Mouse (Mus musculus) heart, postnatal 36 days (tissue): ENCODE measurements around the gene Tbc1d20. TPM values are rescaled to one million over a fixed set of nuclear protein-coding genes. Genes with fewer than 3 reads are reported as not detected.
"Not testable (repeated sequence)": the region's sequence is repeated elsewhere in the genome, so short reads cannot be mapped to it uniquely, and the experiment has no call there.

Source experiments
- DNase-seq, 2 experiments: peaks; one replicate each; pipeline ENCODE4 v3.0.0; 2021 to 2022
- intact Hi-C: fragments of 180-260 bp; cut with DNase I; formaldehyde crosslinking; loops from one replicate; pipeline ENCODE4 v1.15.1; 2025
- total RNA-seq, 2 experiments: library from RNA; stranded (reverse); gene quantifications; 2 replicates each; pipeline ENCODE4 v1.2.3; 2021

Tbc1d20 gene
- 10 to 100 TPM; 43.1 to 48.7 TPM for total RNA-seq

DNA sequence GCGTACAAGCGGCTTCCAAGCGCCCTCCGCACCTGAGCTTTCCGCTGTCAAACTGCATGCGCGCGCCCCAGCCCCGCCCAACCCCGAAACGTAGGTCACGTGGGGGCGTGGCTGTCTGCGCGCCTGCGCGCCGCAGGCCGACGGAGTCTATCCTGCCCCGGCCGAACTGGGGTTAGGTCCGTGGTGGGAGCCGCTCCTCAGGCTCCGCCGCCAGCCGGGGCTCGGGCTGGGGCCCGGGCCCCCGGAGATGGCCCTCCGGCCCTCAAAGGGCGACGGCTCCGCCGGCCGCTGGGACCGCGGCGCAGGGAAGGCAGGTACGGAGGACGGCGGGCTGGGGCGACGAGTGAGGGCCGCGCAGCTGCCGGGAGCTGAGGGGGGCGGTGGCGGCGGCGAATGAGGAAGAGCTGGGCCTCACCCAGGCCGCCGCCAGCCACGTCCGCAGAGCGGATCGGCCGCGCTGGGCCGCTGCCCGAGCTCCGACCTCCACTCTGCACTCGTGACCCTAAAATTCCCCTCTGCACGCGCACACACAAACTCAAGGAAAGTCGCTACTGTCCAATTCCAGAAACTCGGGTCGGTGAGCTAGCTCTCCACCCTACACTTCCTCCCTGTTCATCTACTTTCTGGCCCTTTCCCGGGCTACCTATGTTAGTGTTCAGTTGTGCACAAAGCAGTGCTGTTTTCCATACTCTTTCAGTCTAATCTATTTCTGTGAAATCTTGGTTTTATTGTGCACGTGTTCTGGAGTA, at the start of gene Tbc1d20:
Gene Tbc1d20, plus strand, starts transcription at position 102 of the 749 bp plus-strand sequence.
- peak; percentile 89 to 94 for DNase-seq
- intact Hi-C loops, result loop anchor here (5.0 kb wide), 1 partner anchor 73 kb away; no protein-coding TSS in a partner anchor

DNA sequence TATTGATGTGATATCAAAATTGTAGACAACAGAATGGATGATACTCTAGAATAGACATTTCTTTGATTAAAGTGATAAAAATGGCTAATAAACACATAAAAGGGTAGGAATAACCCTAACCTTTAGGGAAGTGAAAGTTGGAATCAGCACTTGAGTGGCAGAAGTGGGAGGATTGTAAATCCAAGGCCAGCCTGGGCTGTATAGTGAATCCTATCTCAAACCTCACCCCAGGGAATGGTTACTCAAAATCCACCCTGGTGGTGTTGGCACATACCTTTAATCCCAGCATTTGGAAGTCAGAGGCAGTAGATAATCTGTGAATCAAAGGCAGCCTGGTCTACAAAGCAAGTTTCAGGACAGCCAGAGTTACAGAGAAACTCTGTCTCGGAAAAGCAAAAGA, 46.4 kb upstream of the Tbc1d20 start:
- no peak for DNase-seq
- intact Hi-C loops, result no loop called here

DNA sequence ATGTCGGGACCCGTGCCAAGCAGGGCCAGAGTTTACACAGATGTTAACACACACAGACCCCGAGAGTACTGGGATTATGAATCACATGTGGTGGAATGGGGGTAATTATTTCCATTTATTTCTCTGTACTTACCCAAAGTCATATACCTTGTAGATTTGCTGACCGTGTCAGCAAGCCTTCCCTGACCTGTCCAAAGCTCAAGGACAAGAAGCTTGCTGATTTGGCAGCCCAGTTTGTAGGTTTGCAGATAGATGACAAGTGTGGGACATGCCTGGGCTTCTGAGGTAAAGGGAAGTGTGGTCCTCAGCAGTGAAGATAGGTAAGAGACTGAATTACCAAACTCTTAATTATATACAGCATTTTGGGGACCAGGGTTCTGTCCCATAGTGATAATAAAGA, 43.1 kb upstream of the Tbc1d20 start:
- intact Hi-C loops, result no loop called here
- no peak for DNase-seq

DNA sequence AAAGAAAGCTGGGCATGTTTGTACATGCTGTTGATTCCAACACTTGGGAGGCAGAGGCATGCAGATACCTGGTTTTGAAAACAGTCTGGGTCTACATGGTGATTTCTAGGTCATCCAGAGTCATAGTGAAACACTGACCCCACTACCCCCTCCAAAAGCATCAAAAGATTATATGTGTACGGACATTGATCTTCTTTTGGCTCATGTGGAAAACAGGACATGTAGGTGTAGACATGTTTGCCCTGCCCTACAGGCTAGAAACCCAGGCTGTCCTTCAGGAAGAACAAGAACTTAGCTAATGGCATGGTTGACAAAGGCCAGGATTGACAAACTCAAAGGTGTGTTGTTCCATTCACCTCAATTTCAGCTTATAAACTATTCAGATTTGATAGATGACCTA, 33.9 kb upstream of the Tbc1d20 start:
- DNase-seq, result no peak

DNA sequence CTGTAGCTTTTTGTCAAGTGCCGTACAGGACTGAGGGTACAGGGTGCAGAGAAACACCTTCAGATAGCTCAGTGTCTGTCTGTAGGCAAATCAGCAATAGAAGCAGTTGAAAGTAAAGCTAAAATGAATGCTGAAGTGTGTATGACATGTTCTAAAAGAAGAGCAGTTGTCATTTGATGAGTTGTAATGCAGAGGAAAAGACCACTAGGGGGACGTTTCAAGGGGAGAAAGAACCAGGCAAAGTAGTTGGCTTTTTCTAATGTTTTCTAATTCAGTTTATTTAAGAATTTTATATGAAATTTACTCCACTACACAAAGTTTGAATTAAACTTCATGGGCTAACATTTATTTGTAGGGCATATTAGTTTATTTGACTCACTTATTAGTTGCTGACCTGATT, 20.0 kb upstream of the Tbc1d20 start:
- DNase-seq, result no peak
- intact Hi-C loops, result no loop called here

More for the DNA sequence above, 33.9 kb upstream of the Tbc1d20 start:
- intact Hi-C loops, result no loop called here

DNA sequence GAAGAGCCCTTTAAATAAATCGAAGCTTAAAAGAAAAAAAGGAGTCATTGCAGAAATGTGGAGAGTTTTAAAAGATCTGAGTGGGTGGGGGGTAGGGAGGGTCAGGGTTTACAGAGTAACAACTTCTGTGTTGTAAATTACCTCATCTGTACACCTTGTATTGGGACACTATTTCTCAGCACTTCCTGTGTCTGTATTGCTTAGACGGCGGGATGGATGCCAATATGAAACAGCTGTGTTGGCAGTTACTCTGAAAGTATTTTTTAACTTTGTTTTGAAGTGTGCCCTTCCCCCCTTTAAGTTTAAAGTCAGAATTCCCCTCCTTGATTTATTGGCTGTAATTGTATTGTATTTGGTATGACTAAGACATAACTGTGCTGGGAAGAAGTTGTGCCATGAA, 12.2 kb upstream of the Tbc1d20 start:
- intact Hi-C loops, result no loop called here
- DNase-seq, result peak in 1 of 2 experiments; percentile 14

DNA sequence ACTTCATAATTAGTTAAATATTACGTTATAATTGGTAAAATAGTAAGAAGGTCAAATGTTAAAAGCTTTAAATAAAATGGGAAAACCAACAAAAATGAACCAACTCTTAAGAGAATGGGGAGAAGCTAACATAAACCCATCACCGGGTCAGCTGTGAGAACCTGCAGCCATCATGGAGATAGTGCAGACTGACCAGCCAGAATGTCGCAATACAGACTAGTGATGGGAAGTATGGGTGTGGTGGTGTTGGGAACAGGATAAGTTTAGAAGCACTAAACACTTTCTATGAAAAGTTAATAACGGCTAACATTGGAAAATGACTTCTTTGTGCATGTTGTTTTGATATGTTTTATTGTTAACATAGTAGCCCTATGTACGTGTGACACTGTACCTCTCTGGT, 6.1 kb upstream of the Tbc1d20 start:
- DNase-seq, result no peak
- intact Hi-C loops, result no loop called here

DNA sequence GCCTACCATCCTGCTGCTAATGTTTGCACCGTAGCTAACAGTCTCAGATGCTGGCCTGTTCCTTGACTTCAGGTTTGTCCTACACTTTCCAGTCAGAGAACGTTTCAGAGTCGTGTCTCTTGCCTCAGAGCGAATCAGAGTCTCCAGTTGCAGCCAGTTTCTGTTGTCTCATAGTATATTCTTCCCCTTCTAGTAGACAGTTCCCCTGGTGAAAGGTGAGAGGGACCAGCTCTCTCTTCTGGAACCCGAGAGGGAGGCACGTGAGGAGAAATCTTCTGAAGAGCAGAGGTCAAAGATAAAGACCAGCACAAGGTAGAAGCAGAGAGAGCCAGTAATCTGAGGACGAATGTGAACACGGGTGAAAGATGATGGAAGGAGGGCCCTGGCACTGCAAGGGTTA, 5.6 kb upstream of the Tbc1d20 start:
- intact Hi-C loops, result no loop called here
- no peak for DNase-seq

DNA sequence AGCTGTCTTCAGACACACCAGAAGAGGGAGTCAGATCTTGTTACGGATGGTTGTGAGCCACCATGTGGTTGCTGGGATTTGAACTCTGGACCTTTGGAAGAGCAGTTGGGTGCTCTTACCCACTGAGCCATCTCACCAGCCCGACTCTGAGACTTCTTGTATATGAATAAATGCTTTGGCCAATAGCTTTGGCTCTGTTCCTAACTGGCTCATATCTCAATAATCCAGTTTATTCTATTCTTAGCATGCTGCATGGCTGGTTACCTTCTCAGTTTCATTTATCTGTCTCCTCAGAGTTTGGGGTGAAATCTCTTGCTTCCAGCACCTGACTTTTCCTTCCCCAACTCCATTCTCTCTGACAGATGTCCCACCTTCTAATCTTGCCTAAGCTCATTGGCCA, 4.0 kb upstream of the Tbc1d20 start:
- intact Hi-C loops, result loop anchor here (5.0 kb wide), 1 partner anchor 78 kb away; no protein-coding TSS in a partner anchor
- not testable (repeated sequence) for DNase-seq

DNA sequence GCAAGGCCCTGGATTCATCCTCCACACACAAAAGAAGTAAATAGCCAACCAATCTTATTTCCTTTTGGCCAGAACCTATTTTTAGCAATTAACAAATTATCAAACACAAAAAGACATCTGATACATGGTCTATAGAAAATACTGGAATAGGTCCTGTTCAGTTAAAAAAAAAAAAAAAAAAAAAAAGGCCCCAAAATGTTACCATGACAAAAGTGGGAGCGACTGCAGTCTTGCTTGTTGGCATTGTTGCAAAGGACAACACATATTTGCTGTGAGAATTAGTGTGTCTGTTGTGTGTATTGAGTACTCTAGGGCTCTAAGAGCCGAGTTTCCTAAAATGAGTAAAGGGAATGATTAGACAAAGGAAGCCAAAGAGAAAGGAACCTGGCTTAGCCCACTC, 1.2 kb upstream of the Tbc1d20 start:
- intact Hi-C loops, result loop anchor here (5.0 kb wide), 1 partner anchor 75 kb away; no protein-coding TSS in a partner anchor
- no peak for DNase-seq

DNA sequence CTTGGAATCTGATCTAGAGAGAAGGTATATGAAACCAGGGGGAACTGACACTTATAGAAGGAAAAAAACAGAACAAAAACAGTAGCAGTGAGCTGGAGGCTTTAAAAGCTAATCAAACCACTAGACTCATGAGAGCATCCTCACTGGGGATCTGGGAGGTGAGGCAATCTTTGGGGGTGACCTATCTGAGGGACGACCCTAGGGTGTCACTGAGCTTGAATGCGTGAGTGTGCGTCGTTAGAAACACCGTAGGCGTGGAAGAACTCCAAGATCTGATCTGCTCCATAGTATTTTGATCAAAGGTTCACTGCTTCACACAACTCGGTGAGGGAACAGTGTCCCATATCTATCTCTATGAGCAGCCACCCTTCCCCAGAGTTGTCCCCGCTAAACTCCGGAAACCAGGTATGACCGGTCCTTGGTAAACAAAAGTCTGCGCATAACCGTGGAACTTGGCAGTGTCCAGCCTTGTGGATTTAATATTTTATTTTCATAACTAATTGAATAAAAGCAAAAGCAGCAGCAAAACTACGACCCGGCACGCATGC, 375 bp upstream of the Tbc1d20 start:
- intact Hi-C loops, result loop anchor here (5.0 kb wide), 1 partner anchor 74 kb away; no protein-coding TSS in a partner anchor
- DNase-seq, result no peak

DNA sequence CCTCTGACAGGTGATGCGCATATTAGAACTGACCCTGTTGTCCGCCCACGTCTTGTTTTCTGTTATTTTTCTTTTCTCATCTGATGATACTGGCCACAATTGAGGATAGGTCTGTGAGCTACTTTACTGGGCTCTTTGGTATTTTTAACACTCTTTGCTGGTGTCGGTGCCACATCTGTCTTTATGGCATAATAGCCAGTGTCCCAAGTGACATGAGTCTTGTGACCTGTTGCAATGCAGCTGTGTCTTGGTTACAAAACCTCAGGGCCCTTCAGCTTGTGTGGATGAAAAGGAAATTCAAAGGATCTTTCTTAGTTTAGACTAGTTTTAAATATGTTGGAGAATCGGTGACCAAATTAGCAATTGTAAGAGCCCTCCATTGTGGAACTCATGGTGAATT, 913 bp downstream of the Tbc1d20 start:
- intact Hi-C loops, result loop anchor here (5.0 kb wide), 1 partner anchor 73 kb away; no protein-coding TSS in a partner anchor
- DNase-seq, result peak in 1 of 2 experiments; percentile 16

DNA sequence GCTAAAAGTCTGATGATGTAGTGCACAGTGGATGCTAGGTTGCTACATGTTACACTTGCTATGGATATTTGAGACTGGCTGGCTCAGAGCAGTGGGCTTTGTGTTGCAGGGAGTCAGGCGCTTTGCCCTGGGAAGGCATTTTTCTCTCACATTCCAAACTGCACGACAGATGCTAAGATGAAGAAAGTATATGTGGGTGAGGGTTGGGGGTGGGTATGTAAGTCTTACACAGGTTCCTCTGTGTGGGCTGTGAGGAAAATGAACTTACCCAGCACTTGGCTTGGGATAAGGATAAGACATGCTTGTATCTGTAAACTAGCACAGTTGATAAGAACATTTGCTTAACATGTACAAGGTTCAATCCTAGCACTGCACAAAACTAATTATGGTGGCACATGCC, 9.2 kb downstream of the Tbc1d20 start:
- intact Hi-C loops, result no loop called here
- DNase-seq, result no peak

DNA sequence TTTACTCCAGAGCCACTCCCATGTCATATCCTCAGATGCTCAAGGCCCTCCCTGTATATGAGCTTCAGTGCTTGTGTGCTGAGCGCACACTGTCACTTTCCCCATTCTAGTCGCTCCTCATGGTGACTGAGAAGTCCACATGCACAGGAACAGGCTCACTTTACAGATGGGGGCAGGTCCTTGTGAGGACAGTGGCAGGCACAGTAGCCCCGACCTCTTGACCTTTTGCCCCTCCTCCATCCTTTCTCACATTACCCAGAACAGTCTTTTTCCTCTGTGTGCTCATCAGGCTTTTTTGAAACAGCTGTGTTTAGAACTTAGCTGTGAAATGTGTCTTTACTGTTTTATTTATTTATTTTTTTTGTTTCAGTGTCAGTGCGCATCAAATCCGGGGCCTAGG, 10.2 kb downstream of the Tbc1d20 start:
- intact Hi-C loops, result no loop called here
- DNase-seq, result no peak

DNA sequence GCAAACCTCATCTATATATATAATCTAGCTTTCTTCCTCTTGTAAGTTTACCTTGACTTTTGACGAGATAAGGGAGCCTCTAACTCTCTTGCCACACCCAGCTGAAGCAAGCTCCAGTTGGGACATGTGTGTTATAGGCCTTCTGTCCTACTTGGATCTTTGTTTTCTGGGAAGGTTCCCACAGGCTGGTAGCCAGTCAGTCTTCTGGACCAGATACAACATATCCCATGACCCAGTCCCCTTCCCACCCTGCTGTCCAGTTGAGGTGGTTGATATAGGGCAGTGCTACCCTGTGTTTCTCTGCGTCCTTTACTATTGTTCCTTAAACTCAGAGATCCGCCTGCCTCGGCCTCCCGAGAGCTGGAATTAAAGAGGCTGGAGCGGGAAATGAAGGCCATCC, 11.9 kb downstream of the Tbc1d20 start:
- DNase-seq, result no peak
- intact Hi-C loops, result no loop called here

DNA sequence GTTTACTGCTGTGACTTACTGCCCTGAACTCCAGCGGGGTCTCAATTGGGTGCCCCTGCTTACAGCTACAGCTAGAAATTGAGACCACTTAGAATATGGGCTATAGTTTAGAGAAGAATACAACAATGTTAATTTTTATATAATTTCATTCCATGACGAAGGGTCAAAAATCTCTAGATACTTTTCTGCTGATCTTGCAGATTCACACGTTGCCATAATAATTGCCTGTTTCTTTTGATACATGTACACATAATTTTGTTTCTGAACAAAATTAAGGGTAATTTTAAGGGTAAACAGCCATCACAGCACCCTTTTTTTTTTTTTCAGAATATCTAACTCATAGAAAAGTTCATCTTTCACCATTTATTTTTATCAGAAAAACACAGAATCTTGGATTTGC, 13.6 kb downstream of the Tbc1d20 start:
- intact Hi-C loops, result no loop called here
- no peak for DNase-seq

DNA sequence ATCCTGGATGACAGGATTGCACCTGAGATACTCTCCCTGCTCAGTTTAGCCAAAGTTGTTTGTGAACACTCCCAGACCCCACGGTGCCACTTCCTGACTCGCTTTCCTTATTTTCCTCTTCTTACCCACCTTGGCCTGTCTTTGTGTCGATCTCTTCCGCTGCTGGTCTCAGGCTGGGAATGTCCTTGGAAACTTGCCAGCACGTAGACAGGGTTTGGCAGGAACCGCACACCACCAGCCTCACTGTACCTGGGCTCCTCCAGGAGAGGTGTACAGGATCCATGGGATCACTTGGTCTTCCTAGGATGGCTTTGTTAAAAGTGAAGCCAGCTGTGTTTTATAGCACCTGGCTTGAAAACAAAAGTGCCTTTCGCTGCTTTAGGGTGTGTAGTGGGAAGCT, 19.4 kb downstream of the Tbc1d20 start:
- no peak for DNase-seq
- intact Hi-C loops, result no loop called here

DNA sequence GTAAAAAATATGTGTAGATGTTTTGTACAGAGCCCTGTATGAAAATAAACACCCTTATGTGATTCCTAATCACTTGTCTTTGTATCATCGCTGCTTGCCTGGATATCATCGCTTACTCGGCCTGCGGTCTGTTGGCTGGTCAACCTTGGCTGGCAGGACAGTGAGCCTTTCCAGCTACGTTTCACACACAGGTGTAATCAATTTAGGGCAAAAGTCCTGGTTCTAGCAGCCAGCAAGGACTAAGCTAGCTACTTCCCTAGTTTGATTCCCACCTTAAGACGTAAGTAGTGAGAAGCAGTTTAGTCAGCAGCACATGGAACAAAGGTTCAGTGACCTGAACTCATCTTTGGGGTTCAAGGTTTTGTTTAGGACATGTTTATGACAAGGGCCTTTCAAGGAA, 20.3 kb downstream of the Tbc1d20 start:
- intact Hi-C loops, result no loop called here
- no peak for DNase-seq

DNA sequence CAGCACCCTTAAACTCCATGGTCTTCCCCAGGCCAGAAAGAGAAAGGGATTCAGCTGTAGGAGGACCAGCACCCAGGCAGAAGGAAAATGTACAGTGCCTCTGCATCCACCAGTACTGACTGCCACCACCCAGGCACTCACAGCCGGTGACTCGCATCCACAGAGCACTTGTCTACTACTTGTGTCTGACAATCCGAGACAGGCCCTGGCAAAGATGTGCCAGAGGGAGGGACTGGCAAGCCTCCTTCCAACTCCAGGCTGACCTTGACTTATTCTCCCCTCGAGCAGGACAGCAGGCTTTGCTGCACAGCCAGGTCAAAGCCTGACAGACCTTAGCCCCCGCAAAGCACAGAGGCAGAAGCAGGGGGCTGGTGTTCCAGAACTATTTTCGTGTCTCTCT, 23.4 kb downstream of the Tbc1d20 start:
- no peak for DNase-seq
- intact Hi-C loops, result no loop called here

DNA sequence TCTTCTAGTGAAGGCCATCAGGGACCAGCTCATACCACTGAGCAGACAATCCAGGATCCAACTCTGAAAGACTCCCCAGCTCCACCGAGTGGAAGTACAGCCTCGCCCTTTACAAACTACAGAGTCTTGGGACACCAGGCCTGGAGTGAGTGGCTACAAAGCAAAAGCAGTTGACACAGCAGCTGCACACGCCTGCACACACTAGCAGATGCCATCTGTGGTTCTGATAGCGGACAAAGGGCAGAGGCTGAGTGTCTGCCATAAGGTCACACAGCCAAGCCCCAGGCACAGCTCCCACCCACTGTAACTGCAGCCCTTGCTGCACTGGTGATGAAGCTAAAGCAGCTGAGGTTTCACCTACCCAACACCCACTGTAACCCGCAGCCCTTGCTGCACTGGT, 27.9 kb downstream of the Tbc1d20 start:
- no peak for DNase-seq
- intact Hi-C loops, result no loop called here

DNA sequence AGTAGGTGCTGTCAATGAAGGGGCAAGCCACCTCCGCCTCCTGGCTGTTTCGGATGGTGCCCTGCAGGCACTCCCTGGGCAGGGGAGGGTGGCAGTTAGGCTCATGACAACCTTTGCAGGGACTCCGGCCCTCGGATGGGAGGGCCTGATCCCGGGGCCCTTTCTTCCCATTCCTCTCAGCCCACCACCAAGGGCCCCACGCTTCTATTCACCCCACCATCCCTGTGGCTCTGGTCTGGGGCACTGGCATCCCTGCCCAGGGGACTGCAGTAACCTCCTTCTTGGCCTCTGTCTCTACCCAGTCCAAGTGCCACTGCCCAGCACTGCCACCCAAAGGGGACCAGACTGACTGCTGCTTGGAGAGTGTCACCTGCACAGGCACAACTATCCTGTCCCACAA, 28.6 kb downstream of the Tbc1d20 start:
- intact Hi-C loops, result no loop called here
- no peak for DNase-seq

DNA sequence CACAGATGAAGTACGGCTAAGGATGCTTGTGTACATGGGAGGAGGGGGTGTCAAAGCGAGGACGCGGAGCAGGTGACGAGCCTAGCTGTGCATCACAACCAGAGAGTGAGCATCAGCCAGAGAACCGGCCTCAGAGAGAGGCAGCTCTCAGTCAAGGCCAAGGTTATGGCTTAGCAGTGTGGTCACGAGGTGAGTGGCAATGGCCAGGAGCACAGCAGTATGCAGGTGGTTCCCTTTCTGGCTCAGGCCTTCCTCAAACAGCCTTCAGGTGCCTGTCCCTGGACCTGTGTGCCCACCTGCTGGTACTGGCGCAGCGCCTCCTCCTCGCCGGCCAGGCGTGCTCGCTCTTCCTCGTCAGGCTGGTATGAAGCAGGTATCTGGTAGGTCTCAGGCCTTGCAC, 30.3 kb downstream of the Tbc1d20 start:
- intact Hi-C loops, result no loop called here
- no peak for DNase-seq
